Mouse (Mus musculus) adrenal gland, adult 8-10 months (tissue): ENCODE results near the gene Gfod1. TPM values are rescaled to one million over a fixed set of nuclear protein-coding genes. Genes with fewer than 3 reads are reported as not detected.

Source experiments
- DNase-seq: peaks from one replicate; pipeline ENCODE4 v3.0.0; 2022
- total RNA-seq, 4 experiments: library from RNA; stranded (reverse); gene quantifications; 2 replicates each; pipeline ENCODE4 v1.2.4; 2022

Gfod1 gene
- total RNA-seq, 4 experiments from 2014 or later: 8.1 to 10.0 (median 9.0) TPM

DNA sequence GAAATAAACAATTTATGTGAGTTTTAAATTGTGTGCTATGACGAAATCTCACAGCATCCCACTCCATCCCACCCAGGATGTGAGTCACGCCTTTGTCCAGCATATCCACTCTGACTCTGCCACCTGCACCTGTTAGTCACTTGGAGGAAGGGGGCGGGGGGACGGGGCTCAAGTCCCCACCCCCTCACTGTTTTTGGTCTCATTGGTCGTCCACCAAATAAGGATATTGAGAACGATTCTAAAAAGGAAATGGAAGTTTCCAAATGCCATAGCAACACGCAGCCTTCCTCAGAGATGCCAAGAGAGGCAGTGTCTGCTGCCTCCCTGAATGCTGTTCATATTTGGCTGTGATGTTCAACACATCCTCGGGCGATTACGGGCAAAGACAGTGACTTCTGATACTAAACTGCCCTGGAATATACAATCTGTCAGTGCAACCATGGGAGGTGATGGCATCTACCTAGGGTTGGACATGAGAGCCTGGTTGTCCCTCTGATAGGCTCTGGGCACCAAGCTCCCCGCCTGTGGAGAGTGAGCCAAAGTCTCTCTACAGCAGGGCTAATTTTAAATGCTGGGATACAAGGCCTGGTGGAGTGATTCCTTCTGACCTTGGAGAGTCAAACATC, 41.7 kb downstream of the Gfod1 start:
- no peak for DNase-seq

DNA sequence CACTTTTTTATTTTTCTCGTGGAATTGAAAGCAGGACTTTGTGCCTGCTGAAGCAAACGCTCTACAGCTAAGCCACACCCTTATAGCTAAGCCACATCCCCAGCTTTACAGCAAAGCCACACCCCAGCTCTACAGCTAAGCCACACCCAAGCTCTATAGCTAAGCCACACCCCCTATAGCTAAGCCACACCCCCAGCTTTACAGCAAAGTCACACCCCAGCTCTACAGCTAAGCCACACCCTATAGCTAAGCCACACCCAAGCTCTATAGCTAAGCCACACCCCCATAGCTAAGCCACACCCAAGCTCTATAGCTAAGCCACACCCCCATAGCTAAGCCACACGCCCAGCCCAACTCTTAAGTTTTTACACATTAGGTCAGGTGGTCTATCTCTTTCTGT, 42.7 kb downstream of the Gfod1 start:
- DNase-seq: no peak

DNA sequence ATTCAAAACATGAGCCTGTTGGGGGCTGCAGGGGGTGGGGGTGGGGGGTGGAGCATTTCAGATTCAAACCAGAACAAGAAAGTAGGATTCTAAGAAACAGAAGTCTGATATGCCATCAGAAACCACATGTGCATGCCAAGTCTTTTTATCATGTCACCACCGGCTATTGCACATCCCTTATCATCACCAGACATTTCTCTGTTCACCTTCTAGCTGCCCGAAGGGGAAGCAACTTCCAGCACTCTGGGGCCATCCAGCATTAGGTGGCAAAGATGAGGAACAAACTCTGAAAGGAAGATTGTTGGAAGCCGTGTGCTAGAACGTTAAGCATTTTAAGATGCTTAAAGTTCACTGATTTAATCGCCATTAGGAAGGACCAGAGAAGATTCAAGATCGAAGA, 43.2 kb downstream of the Gfod1 start:
- no peak for DNase-seq

DNA sequence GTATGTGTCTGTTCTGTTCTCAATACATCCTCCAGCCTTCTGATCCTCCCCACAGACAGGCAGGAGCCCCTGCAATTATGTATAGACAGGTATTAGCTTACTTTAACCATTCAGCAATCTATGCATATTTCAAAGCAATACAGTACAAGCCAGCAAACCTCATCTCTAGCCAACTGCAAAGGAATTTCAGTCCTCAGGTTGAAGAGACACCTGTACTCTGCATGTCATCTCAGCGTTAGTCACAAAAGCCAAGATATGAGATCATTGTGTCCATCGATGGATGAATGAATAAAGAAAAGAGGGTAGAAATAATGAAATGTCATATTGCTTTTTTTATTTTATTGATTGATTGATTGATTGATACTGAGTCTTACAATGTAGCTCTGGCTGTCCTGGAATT, 47.5 kb downstream of the Gfod1 start:
- DNase-seq: no peak

DNA sequence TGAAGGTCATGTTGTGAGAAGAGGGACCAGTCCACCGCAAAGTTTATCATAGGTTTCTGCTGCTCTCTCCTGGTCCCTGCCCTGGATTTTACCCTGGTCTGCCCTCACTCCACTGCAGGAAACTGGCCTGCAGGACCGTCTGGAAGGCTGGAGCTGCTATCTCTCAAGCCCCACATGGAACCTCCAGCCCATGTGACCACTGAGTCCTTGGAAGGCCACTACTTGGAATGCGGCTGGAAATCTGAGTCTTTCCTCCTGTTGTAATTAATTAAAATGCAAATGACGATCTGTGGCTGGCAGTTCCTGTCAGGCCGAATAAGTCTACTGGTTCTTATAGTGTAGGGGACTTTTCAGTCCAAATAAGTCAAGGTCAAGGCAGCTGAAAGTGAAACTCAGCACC, 50.4 kb downstream of the Gfod1 start:
- DNase-seq: no peak

DNA sequence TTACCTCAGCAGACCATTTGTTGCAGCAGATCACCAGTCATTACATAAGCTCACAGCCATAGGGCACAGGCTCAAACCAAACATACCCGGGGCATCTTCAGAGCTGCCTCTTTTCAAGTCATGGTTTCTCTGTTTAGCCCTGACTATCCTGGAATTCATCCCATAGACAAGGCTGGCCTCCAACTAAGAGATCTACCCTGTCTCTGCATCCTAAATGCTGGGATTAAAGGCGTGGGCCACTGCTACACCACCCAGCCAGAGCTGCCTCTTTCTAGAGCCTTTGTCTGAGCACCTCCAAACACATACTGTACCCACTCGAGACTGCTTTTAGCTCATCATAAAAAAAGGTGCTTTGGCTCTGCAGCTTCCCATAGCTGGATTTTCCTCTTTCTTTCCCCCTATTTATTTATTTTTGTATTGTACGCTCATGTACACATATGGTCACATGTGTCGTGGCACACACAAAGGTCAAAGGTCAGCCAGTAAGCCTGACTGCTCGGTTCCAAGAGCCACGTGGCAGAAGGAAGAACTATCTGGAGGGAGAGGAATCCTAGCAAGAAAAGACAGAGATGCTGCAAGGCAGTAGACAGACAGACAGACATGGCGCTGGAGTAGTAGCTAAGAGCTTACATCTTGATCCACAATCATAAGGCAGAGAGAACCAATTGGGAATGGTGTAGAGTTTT, 51.7 kb downstream of the Gfod1 start:
- DNase-seq: no peak

DNA sequence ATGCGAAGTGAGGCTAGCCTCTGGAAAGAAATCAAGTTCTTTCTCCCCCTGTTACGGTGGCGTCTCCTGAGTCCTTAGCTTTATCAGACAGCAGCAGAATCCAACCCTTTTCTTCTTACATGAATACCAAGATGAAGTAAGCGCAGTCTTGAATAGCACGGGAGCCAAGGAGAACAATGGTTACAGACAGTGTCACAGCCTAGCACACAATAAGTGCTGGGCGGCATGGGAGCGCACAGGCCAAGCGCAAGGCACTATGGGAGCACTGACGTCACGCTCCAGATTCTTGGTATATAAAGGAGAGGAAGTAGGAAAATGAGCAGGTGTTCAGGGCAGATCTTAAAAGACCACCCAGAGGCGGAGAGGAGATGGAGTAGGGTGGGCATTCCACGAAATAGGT, 52.6 kb downstream of the Gfod1 start:
- DNase-seq: no peak

DNA sequence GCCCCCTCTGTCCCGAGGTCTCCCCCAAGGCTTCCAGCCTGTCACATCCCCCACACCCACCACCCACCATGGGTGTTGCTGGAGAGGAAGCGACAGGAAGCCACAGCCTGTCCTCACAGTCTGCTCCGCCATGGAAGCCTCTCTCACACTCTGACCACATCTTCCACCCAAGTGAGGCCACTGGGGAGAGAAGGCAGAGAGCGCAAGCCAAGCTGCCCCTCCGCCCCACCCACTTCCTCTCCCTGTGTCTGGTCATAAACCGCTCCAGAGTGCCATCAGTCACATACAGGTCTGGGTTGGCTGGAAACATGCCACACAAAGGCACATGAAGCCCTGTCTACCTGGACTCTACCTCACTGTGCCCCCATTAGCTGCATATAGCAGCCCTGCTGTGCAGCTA, 53.3 kb downstream of the Gfod1 start:
- no peak for DNase-seq

DNA sequence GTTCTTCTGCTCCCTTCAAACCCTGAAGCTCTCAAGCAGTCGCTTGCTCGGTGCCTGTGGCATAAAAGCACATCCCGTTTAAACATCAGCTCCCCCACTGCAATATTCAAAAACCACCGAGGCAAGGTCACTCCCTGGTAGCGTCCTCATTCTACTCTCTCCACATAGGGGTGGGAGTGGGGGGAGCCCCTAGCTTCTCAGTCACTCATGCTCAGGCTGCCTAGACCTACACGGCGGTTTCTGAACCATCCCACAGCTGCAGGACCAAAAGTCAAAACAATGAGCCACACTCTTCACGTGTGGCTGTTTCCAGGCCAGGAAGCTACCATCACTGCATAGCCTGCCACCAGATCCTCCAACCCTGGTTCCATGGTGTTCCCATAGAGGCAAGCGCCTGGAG, 53.9 kb downstream of the Gfod1 start:
- DNase-seq: no peak

DNA sequence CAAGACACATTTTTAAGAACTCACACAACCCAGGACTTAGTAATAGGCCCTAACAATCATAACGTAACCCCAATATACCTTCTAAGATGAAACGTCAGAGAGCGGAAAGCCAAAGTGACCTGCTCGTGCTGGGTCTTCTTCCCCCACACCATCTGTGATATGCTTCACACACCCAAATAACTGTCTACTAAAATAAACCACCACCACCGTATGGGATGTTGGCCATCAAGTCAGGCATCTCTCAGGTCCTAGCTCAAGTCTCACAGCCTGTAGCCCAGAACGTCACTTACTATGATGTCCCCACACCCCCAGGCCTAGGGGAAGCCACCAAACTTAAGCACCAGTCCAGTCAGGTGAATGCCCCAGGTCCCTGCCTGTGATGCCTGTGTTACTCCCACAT, 55.6 kb downstream of the Gfod1 start:
- DNase-seq: no peak

DNA sequence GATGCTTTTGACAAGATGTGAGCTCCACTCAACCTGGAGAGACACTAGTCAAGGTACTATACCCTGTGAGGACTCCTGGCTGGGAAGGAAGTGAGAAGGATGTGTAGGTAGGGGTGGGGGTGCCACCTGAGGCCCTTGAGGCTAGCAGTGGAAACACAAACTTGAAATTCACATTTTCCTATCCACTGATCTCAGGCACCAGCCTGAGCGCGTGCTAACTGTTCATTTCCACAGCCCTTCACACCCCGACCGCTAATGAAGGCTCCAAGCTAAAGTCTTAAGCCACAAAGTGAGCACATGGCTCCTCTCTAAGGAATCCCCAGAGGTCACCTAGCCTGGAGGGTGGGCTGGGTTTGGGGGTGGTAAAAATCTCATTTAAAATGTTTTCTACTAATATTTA, 57.1 kb downstream of the Gfod1 start:
- DNase-seq: no peak

DNA sequence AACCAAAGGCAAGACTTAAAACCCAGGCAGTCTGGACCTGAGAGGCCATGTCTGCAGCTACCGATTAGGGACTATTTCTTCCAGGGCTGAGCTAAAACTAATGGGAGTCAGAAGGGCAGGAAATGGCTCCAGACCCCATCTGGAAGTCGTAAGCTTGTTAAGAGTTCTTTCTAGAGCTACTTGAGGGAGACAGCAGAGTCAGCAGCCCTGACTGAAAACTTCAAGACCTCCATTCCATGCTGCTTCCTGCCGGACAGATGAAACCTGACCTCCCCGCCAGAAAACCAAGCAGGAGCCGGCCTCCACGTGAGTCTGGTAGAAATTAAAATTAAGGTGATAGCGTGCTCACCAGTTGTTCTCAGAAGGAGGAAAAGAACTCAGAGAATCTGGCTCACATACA, 60.2 kb downstream of the Gfod1 start:
- no peak for DNase-seq

DNA sequence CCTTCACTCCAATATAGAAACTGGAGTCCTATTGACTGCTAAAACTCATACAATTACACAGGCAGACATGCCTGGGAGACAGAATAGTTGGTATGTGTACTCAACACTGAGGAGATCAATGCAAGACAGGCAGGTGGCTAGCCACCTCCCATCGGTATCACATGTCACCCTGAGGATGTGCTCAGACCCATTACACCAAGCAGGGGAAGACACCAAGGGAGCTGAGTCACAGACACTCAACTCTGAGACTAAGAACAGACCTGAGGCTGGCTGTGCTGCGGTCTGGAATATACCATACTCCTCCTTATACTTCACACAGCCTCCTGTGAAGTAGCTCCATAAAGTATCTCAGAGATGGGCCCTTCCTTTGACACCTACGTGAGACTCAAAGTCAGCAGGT, 60.7 kb downstream of the Gfod1 start:
- DNase-seq: no peak

DNA sequence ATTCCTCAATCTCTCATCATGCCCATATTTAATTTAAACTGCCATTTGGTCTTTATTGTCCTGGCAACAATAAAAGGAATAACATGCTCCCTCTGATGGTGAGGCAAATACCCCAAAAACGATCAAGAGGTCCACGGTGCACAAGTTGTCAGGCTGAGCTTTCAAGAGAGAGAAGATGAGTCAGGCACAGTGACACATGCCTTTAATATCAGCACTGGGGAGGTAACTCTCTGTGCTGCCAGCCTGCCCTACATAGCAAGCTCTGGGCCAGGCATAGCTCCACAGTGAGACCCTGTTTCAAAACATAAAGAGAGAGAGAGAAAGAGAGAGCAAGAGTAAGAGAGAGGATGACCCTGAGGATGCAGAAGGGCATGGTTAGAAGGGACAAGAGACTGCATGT, 62.2 kb downstream of the Gfod1 start:
- no peak for DNase-seq

DNA sequence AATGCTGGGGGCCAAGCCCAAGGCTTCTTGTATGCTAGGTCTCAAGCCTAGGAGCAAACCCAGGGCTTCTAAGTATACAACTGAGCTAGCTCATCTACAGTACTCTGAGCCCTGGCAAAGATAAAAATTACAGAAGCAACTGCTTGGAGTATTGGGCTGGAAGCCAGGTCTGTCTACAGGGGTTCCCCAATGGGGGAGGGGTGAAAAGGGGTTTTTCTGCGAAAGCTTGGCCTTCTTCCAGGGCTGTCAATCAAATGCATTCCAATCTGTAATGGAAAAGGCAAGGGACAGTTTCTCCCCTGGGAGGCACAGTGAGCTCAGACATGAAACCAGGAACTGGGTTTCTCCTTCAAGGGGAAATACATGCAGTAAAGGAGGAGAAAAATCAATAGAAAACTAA, 62.9 kb downstream of the Gfod1 start:
- DNase-seq: no peak

DNA sequence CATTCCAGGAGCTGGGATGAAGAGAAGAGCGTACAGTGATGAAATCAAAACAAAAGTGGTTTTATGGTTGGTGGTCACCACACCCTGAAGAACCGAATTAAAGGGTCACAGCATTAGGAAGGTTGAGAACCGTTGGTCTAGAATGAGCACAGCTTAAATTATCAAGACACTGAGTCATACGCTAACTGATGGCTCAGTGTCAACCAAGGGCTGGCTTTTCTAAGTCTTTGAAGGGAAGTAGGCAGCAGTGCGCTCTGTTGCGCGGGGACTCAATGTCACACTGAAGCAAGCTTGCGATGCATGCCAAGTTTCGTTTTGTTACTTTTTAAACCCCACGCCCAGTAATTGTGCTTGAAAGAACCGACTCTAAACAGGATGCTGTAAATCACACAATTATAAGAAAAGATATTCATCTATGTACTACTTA, 64.2 kb downstream of the Gfod1 start:
- peak; percentile 69 for DNase-seq

DNA sequence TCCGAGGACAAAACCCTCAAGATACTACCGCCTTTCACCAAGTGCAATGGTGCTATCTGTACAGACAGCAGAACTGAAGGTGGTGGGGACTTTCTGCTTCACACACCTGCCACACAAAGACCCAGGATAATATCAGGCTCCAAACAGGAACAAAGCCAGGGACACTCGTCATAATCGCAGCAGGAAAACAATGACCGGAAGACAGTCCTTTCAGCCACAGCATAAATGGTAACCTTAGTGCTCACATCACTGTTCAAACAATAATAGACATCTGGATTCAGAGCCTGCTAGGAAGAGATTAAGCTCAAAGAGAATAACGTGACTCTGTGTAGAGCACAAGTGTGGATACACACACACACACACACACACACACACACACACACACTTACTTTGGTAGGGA, 67.3 kb downstream of the Gfod1 start:
- DNase-seq: no peak

DNA sequence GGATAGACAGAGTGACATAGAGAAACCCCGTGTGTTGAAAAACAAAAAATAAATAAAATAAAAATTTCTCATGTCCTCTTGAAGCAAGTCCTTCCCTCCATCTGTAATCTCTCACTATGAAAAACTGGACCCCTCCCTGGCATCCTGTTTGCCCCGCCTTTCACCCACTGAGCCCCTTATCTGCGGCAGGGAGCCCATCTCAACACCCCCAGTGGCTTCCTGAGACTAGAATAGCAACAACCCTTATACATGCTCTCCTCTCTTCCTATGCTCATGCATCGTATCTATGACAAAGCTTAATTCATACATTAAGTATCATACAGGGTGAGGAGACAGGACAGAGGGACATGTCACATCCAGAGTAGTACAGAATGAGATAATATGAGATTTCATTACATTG, 68.0 kb downstream of the Gfod1 start:
- no peak for DNase-seq

DNA sequence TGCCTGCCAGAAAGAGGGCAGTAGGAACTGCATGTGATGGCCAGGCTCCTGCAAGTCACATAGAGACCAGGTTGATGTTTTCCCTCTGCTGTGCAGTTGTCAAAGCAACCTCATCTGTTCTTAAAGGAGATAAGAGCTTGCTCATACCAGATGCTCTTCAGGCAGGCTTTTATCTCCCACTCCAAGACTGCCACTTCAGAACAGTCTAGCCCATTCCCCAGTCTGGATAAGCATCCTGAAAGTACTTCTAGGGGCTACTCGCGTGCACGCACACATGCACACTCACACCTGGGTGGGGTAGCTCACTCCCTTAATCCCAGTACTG, 68.4 kb downstream of the Gfod1 start:
- DNase-seq: no peak

DNA sequence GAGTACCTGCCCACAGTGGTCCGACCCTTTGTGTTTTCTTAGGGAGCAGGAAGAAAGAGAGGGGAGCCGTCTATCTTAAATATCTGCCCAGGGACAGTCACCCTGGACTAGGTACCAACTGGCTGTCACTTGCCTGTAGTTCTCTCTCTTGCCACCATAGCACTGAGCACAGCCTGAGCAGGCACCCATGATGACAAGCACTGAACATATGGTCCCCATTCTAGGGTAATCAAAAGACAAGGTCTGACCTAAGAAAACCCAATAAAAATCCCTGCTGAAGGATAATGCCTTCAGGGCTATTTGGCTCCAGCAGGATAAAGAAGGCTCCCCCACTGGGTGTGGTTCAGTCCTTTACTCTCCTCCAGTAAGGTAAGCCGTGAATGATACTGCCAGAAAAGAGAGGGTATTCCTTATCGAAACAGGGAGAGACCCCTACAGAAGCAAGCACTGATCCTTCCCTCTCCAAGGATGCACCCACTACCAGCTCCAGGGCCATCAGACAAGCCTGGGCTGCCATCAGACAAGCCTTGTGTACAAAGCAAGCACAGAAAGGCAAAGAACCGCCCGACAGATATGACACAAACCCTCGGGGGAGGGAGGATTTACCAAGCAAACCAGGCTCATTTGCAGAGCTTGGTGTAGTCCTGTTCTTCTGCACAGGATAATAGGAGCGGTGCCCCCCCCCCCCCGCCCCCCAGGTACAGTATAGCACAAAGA, 68.9 kb downstream of the Gfod1 start:
- no peak for DNase-seq

DNA sequence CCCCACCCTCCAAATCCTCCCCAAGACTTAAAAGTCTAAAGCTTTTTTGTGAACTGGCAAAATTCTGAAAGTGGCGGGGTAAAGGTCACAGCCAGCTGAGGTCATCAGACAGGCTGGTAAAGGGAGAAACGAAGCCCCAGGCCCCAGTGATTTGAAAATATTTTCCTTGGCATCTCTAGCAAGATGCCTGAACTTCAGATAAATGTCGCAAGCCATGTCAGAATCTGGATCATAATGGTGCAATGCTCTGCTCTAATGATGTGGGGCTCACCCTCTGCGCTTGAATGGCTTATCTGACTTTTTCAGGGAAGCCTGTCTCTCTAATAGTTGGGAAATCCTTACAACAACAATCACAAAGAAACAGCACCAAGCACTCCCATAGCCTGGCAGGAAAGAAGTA, 70.6 kb downstream of the Gfod1 start:
- DNase-seq: peak; percentile 9

DNA sequence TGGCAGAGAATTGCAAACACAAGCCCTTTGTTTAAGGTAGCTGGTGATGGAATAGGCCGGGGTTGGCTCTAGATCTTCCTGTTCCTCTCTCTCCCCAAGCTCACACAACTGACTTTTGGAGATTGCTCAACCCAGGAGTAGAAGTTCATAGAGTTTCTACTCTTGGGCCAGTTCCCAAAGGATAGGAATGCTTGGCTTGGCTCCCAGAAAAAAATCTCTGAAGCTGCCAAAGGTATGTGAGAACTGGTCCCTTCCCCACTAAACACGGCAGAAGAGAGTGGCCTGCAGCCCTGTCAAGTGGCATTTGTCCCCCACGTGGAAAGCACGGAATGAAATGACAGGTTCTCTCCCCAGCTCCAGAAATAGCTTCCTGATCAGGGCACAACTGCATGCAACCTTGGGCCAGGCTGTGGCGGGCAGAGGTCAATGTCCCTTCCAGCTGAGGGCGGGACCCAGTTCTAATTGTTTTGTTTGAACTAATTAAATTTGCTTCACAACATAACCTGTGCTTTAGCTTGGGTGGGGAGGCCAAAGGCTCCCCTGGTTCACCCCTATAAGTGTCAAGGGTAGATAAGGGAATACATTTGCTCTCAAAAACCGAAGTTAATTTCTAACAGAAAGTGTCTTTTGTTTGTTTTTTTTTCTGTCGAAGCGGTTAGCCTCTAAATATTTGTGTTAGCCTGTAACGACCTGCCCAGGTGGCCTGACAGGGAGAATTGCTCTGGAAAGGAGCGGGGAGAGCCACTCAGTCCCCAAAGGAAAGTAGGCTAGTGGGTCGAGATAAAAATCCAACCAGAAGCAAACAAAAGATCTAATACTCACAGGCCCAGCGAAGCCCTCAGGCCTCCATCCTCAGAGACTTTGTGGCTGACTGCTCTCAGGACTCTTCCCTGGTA, 71.8 kb downstream of the Gfod1 start:
- DNase-seq: peak; percentile 70

DNA sequence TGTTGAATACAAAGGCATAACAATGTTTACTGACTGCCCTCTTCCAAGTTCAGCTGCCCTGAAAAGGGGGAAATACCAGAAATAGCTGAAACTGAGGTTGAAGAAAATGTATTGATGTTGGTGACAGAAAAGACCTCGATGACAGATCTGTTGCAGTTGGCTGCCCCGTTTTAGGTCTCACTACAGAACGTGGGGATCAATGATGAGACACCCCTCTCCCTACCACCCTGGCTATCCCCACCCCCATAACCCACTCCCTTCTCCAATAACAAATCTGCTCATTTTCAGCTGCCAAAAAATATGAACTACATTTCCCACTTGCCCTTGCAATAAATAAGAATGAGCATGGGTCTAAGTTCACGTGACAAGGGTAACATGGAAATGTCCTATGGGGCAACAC, 73.1 kb downstream of the Gfod1 start:
- DNase-seq: no peak
